Mouse (Mus musculus) regulatory T cell (primary cell): ENCODE measurements at regions not wholly inside any gene's neighbourhood (a gene's known extent, or its start where the extent isn't known, plus 50 kb on each side); places are given as distances from the start of the nearest gene placed in this dataset.

Experiments
- in situ Hi-C: fragments of 300-600 bp; cut with MboI, MseI; formaldehyde crosslinking; loops from one replicate; pipeline ENCODE4 v1.15.1; 2025; ENCODE audit warnings: high pct_unique_total_duplicates

GRCm38 (mm10) chr1:190417326-190417725, 246.8 kb upstream of the Prox1 start:
- in situ Hi-C loops, result no loop called here

- in situ Hi-C loops, result no loop called here
Measured at GRCm38 (mm10) chr1:190411756-190412155, 241.2 kb upstream of the Prox1 start.

DNA sequence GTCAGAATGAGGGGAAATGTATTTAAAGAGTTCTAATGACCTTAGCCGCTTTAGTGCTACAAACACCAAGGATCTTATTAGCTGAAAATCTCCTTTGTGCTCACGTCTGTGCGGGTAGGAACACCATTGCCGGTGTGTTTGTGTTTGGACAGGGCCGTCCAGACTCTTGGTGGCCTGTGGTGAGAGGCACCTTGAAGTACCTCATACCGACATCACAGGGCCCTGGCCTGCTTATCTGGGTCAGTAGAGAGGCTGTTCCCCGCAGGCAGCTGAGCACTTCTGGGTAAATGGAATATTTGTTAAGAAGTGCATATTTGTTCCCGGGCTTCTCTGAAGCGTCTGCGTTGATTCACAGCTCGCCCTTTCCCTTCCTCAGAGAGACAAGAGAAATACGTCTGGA, 232.8 kb upstream of the Prox1 start:
- in situ Hi-C loops, result no loop called here

GRCm38 (mm10) chr1:190398308-190398707, 227.8 kb upstream of the Prox1 start:
- in situ Hi-C loops, result no loop called here

DNA sequence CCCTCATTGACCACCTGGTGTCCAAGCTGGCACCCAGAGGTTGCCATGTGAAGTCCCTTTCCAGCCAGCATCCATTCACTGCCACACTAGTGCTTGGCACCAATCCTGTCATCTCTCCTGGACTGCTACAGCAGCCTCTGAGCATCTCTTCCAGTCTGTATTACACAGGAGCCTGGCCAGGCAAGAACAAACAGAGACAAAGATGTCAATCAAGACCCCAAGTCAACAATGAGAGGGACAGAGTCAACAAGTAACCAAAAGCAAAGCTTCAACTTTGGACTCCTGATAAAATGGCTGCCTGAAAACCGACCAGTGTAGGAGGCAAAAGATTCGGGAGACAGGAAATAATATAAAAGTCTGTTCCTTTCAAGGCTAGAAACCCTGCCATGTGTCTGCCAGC, 227.3 kb upstream of the Prox1 start:
- in situ Hi-C loops, result no loop called here

GRCm38 (mm10) chr1:190393061-190393460, 222.5 kb upstream of the Prox1 start:
- in situ Hi-C loops, result no loop called here

DNA sequence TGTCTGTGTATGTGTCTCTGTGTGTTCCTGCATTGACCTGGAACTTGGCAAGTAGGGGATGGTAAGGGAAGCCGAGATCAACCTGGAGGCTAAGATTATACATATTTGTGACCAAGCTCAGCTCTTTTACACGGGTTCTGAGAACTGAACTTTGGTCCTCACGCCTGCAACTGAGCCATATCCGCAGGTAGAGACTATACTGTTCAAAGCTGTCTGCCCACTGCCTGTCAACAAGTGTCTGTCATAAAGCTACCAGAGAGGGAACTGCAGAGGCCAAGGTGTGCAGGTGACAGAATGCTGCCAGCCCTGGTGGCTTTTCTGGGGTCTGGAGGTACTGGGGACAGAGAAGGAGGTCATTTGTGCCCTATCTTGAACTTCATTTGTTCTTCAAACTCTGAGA, 218.3 kb upstream of the Prox1 start:
- in situ Hi-C loops, result no loop called here

- in situ Hi-C loops, result no loop called here
Measured at GRCm38 (mm10) chr1:190384555-190384954, 214.0 kb upstream of the Prox1 start.

GRCm38 (mm10) chr1:190383256-190383838, 212.8 kb upstream of the Prox1 start:
- in situ Hi-C loops, result no loop called here

DNA sequence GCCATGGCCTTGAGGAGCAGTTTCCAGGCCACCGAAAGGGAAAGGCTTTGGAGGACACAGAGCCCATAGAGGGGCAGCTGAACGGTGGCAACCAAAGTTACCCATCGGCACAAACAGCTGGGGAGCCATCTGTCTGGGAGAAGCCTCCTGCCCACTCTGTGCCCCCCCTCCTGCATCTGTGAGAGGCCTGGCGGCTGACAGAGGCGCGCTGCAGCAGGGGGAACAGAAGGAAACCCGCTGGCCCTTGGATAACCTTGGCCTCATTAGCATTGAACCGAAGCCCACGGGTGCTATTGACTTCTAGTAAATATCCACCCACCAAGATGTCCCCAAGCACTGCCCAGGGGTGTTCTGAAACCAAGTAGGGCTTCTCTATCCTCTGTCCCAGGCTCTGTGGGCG, 209.6 kb upstream of the Prox1 start:
- in situ Hi-C loops, result no loop called here

DNA sequence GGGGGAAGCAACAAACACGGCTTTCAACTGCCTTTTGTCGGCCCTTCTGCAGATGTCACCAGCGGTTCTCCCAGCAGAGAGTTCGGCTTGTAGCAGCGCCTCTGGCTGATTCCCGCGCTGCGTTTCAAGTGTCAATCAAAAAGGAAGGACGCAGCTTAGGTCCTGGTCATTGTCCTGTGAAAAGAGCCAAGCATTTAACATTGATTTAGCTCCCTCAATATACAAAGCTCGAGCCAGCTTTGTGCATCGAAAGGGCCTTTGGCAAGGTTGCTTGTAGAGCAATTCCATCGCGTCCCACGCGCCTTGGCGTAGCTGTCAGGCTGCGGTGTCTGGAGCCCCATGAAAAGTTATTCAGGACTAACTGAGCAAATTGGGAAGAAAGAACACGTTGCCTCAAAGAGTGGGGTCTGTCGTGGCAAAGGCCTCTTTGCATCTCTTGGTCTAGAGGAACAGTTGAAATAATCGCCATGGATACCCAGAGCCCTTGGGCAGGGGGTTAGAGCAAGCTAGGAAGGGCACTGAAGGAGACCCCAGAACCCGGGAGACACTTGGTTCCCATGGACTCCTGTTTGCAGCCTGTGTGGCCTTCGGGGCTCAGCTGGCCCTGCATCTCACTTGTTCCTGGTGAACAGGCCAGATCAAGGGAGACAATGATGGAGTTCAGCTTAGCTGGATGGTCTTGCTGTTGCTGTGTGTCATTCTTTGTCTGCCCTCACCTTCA, 204.8 kb upstream of the Prox1 start:
- in situ Hi-C loops, result no loop called here

DNA sequence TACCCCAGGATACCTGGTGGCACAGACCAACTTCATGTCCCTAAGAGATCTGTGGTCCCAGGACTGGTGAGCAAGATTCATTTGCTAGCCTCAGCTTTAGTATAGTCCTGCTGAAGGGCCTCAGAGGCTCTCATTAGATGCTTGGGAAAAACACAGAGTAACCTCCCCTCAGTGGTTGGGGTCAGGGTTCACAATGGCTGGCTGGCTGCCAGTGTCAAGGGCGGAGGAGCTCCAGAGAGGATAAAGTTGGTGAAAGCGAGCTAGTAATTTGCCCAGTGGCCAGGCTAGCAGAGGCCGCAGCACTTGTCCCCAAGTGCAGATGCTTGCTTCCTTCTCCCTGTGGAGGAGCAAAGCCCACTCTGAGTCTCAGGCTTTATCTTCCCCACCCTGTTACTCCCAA, 203.8 kb upstream of the Prox1 start:
- in situ Hi-C loops, result no loop called here

- in situ Hi-C loops, result no loop called here
Measured at GRCm38 (mm10) chr1:190366631-190367030, 196.1 kb upstream of the Prox1 start.

GRCm38 (mm10) chr1:190365126-190365525, 194.6 kb upstream of the Prox1 start:
- in situ Hi-C loops, result no loop called here

DNA sequence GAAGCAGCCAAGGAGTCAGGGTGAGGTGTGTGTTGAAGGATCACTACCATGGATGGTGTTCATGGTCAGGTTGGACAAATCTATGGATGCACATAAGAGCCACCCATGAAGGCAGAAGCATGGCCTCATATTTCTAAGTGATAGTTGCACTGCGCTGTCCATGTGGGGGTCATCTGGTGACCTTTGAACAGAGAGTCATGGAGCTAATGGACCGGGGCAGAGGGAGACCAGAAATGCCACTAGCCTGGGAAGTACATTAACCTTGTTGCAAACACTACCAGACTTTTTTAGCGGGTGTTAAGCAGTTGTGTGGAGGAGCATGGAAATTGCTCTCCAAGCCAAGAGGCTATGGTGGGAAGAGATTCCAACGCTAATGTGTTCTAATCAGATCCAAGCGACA, 190.1 kb upstream of the Prox1 start:
- in situ Hi-C loops, result no loop called here

- in situ Hi-C loops, result no loop called here
Measured at GRCm38 (mm10) chr1:190357779-190358178, 187.3 kb upstream of the Prox1 start.

- in situ Hi-C loops, result no loop called here
Measured at GRCm38 (mm10) chr1:190347610-190348009, 177.1 kb upstream of the Prox1 start.

- in situ Hi-C loops, result no loop called here
Measured at GRCm38 (mm10) chr1:190340715-190341114, 170.2 kb upstream of the Prox1 start.

DNA sequence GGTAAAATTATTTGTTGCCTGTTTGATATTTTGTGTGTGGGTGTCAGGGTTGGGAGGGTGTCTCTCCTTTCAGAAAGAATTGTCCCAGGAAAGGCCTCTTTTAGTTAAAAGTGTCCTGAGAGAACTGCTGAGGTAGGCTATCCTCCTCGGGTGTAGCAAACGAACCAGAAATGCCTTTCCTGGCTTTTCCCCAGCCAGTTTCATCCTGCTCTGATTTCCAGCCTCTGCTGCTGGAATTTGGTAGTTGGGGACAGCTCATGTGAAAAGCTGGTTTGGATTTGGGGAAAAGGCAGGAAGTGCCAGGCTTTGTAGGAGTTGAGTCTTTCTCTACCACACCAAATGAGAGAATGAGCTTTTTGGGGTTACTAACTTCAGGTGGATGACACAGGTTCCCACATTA, 164.0 kb upstream of the Prox1 start:
- in situ Hi-C loops, result no loop called here

- in situ Hi-C loops, result no loop called here
Measured at GRCm38 (mm10) chr1:190334053-190334452, 163.5 kb upstream of the Prox1 start.

GRCm38 (mm10) chr1:190332001-190332400, 161.5 kb upstream of the Prox1 start:
- in situ Hi-C loops, result no loop called here

DNA sequence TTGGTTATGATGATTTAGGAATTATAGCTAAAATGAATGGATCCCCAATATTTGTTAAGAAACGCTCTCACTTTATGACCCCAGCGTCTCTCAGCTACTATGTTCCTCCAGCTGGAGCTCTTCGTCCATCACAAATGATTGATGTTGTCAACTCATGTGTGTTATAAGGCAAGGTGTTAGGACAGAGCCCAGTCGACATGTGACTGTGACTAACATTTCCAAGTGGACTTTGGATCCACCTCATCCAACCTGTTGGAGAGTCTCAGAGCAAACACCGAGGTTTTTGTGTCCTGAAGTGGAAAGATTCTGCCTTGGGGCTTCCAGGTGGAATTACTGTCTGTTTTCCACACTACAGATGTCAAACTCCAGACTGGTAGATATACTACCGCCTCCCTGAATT, 154.0 kb upstream of the Prox1 start:
- in situ Hi-C loops, result no loop called here

DNA sequence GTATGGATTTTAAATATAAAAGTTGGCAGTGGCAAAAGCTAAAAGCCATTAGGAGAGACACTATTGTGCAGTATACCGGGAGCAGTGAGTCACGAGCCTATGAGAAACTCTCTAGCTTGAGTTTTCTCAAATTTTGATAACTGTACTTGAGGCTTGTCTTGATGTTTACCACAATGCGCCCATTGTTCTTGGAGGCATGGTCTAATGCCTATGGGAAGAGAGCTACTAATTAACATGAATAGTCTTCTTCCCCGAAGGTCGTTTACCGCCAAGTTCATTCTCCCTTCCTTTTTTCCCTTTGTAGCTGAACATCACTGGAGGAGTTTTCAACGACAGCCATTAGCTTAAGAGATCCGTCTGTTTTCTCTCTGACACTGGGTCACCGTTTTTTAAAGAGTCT, 153.2 kb upstream of the Prox1 start:
- in situ Hi-C loops, result no loop called here

GRCm38 (mm10) chr1:190316175-190316574, 145.7 kb upstream of the Prox1 start:
- in situ Hi-C loops, result no loop called here
